Mouse (Mus musculus): ENCODE results near the gene Grb2. TPM values are rescaled to one million over a fixed set of nuclear protein-coding genes. Genes with fewer than 3 reads are reported as not detected.

The Grb2 gene
- polyA plus RNA-seq, 1 experiment from 2014 or later: 113 TPM

DNA sequence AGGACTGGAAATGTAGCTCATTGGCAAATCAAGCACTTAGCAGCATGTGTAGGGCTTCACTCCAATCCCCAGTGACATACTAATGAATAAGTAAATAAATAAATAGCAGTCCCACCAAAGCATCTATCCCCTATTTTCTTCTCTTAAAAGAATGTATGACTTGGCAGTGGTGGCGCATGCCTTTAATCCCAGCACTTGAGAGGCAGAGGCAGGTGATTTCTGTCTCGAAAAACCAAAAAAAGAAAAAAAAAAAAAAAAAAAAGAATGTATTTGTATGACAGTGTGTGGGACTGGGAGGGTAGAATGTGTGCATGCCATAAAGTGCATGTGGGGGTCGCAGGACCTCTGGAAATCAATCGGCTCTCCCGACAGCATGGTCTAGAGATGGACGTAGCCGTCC is 22.4 kb downstream of the Grb2 start:
- Histone ChIP-seq H3K4me1 (ENCODE audit: control insufficient read depth, insufficient read depth, low read length) (no peaks in the 10 kb centered on the region), H3K9me3 (replicated peaks; ENCODE audit: control insufficient read depth, low read length) (no peaks in the 10 kb centered on the region), H3K27me3 (replicated peaks; ENCODE audit: control insufficient read depth, insufficient read depth, low read length) (no peaks in the 10 kb centered on the region), H3K36me3 (ENCODE audit: control insufficient read depth, insufficient read depth, low read length) (peaks cover 5% of the 10 kb centered on the region; the same call in 1 of the 2 replicates), H3K4me2 (ENCODE audit: low read length) (no peak overlapping the region), H3K9ac (ENCODE audit: low read length) (no peak overlapping the region), H3K27ac (ENCODE audit: low read depth, low read length) (no peak overlapping the region), H3K4me3 (ENCODE audit: low read depth, low read length) (no peak overlapping the region)
- no peak for ATAC-seq
- DNase-seq (ENCODE audit: low spot score): no peak
- WGBS: 89% methylated on average over 7 of the region's 7 CpGs

DNA sequence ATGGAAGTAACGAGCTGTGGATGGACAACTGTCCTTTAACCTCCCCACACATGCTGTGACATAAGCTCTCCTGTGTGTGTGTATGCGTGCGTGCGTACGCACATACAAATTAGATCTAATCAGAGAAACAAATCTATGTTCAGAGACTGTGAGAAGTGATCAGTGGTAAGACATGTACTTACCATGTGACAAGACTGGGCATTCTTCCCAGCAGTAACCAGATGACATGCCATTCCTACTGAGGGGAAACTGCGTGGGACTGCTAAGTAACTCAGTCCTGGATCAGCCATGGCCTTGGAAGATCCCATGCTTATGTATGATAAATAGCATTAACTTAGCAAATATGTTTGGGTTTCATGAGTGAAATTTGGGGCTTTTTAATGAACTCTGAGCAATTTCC is 23.5 kb downstream of the Grb2 start:
- Histone ChIP-seq H3K9ac (ENCODE audit: low read length) (no peak overlapping the region), H3K9me3 (replicated peaks; ENCODE audit: control insufficient read depth, low read length) (no peaks in the 10 kb centered on the region), H3K4me3 (ENCODE audit: low read depth, low read length) (no peak overlapping the region), H3K27ac (ENCODE audit: low read depth, low read length) (peak overlapping the region; percentile 55; the same call in 1 of the 2 replicates), H3K4me2 (ENCODE audit: low read length) (no peak overlapping the region), H3K36me3 (ENCODE audit: control insufficient read depth, insufficient read depth, low read length) (peaks cover 5% of the 10 kb centered on the region; the same call in 1 of the 2 replicates), H3K27me3 (replicated peaks; ENCODE audit: control insufficient read depth, insufficient read depth, low read length) (no peaks in the 10 kb centered on the region), H3K4me1 (ENCODE audit: control insufficient read depth, insufficient read depth, low read length) (no peaks in the 10 kb centered on the region)
- peak; percentile 63; the same call in 1 of the 2 replicates for ATAC-seq
- peak; percentile 71 for DNase-seq (ENCODE audit: low spot score)
- WGBS: 75% methylated on average over 6 of the region's 6 CpGs

DNA sequence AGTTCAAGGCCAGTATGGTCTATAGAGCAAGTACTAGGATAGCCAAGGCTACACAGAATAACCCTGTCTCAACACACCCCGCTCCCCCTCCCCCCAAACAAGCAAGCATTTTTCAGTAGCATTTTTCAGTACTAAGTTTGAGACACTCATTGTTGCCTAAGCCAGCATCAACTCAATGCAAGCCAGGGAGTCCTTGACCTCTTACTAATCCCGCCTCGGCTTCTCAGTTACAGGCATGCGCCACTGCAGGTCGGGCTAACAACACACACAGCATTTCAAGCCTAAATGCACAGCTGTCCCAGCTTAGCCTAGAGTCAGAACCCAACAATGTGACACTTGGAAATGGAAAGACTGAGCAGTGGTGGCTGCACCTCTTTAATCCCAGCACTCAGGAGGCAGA is 25.1 kb downstream of the Grb2 start:
- no peak overlapping the region for H3K9ac ChIP-seq (ENCODE audit: low read length)
- H3K4me3 ChIP-seq (ENCODE audit: low read depth, low read length): no peak overlapping the region
- no peak for ATAC-seq
- H3K27me3 ChIP-seq (replicated peaks; ENCODE audit: control insufficient read depth, insufficient read depth, low read length): no peaks in the 10 kb centered on the region
- H3K4me1 ChIP-seq (ENCODE audit: control insufficient read depth, insufficient read depth, low read length): no peaks in the 10 kb centered on the region
- H3K36me3 ChIP-seq (ENCODE audit: control insufficient read depth, insufficient read depth, low read length): no peaks in the 10 kb centered on the region
- no peak overlapping the region for H3K27ac ChIP-seq (ENCODE audit: low read depth, low read length)
- WGBS: 96% methylated on average over 5 of the region's 5 CpGs
- no peak overlapping the region for H3K4me2 ChIP-seq (ENCODE audit: low read length)
- no peak for DNase-seq (ENCODE audit: low spot score)
- H3K9me3 ChIP-seq (replicated peaks; ENCODE audit: control insufficient read depth, low read length): no peaks in the 10 kb centered on the region

DNA sequence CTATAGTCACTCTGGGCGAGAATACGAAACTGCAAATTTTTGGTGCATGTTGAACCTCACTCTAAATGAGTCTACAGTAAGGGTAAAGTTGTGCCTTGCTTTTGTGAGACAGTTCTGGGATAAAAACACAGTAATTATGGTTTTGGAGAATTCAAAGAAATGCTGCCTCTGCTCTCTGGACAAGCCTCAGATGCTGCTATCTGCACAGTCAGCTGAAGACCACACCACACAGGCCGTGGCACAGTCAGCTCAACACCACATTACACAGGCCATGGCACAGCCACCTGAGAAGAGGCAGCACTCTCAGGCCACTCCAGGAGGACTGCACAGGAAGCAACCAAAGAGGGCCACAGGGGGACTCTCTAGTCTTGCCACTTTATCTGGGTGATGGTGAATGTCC is 26.0 kb downstream of the Grb2 start:
- DNase-seq (ENCODE audit: low spot score): no peak
- no peak overlapping the region for H3K27ac ChIP-seq (ENCODE audit: low read depth, low read length)
- no peaks in the 10 kb centered on the region for H3K27me3 ChIP-seq (replicated peaks; ENCODE audit: control insufficient read depth, insufficient read depth, low read length)
- ATAC-seq: no peak
- WGBS: 93% methylated on average over 3 of the region's 3 CpGs
- H3K4me2 ChIP-seq (ENCODE audit: low read length): no peak overlapping the region
- H3K4me3 ChIP-seq (ENCODE audit: low read depth, low read length): no peak overlapping the region
- H3K9ac ChIP-seq (ENCODE audit: low read length): no peak overlapping the region
- H3K9me3 ChIP-seq (replicated peaks; ENCODE audit: control insufficient read depth, low read length): no peaks in the 10 kb centered on the region
- H3K4me1 ChIP-seq (ENCODE audit: control insufficient read depth, insufficient read depth, low read length): no peaks in the 10 kb centered on the region
- H3K36me3 ChIP-seq (ENCODE audit: control insufficient read depth, insufficient read depth, low read length): no peaks in the 10 kb centered on the region

DNA sequence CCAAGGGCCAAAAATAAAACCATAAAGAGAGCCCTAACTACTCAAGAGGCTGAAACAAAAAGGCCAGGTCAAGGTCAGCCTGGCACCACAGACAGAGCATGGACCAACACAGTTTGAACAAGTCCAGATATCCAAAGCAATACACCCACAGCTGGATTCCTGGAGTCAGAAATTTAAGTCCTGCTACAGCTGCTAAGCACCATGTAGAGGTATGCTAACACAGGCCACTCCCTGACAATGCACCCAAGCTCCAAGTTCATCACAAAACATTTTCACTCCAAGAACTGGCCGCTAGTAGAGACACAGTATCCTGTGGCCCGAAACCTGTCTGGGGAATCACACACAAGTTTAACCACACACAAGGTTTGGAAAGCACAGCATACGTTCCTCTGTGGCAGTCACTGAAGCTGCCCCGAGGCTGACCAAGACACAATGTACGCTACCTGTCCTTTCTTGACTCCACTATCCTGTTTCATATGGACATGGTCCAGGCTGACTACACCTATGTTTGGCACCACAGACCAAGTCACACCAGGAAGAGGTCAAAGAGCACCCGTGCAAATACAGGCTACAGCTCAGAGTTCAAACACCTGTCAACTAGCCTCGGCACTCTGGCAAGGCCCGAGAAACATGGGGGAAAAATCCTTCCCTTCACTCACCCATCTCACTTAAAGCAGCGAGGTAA is 28.7 kb downstream of the Grb2 start:
- no peaks in the 10 kb centered on the region for H3K9me3 ChIP-seq (replicated peaks; ENCODE audit: control insufficient read depth, low read length)
- no peak for ATAC-seq
- H3K4me2 ChIP-seq (ENCODE audit: low read length): no peak overlapping the region
- no peak overlapping the region for H3K9ac ChIP-seq (ENCODE audit: low read length)
- no peaks in the 10 kb centered on the region for H3K36me3 ChIP-seq (ENCODE audit: control insufficient read depth, insufficient read depth, low read length)
- WGBS: 95% methylated on average over 9 of the region's 9 CpGs
- no peak overlapping the region for H3K4me3 ChIP-seq (ENCODE audit: low read depth, low read length)
- no peaks in the 10 kb centered on the region for H3K27me3 ChIP-seq (replicated peaks; ENCODE audit: control insufficient read depth, insufficient read depth, low read length)
- H3K4me1 ChIP-seq (ENCODE audit: control insufficient read depth, insufficient read depth, low read length): no peaks in the 10 kb centered on the region
- no peak for DNase-seq (ENCODE audit: low spot score)
- H3K27ac ChIP-seq (ENCODE audit: low read depth, low read length): no peak overlapping the region

DNA sequence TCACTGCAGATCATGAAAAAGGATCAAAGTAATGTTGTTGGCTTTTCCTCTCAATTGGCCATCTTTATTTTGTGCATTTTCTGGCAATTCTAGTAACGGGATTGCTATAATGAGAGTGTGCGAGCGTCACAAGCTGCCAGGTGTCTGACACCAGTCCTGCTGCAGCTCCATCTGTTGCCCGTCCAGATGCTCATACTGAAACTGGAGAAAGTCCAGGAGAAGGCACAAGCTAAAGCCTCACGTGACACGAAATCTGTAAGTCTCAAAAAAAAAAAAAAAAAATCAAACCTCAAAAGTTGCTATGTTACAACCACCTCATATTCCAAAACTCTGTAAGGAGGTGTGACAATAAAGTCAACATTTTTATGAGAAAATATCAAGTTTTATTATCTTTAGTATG is 29.5 kb downstream of the Grb2 start:
- ATAC-seq (peak; percentile 44; the same call in 1 of the 2 replicates), DNase-seq (ENCODE audit: low spot score) (peak; percentile 74)
- 76% methylated on average over 6 of the region's 6 CpGs for WGBS
- H3K4me1 ChIP-seq (ENCODE audit: control insufficient read depth, insufficient read depth, low read length): peaks cover 3% of the 10 kb centered on the region; the same call in 1 of the 2 replicates
- 0 out of 2 replicates have a peak overlapping the region, but pooled peaks have one; percentile 9 for H3K27ac ChIP-seq (ENCODE audit: low read depth, low read length)
- no peaks in the 10 kb centered on the region for H3K27me3 ChIP-seq (replicated peaks; ENCODE audit: control insufficient read depth, insufficient read depth, low read length)
- no peak overlapping the region for H3K4me3 ChIP-seq (ENCODE audit: low read depth, low read length)
- no peak overlapping the region for H3K4me2 ChIP-seq (ENCODE audit: low read length)
- no peaks in the 10 kb centered on the region for H3K36me3 ChIP-seq (ENCODE audit: control insufficient read depth, insufficient read depth, low read length)
- H3K9me3 ChIP-seq (replicated peaks; ENCODE audit: control insufficient read depth, low read length): no peaks in the 10 kb centered on the region
- no peak overlapping the region for H3K9ac ChIP-seq (ENCODE audit: low read length)

DNA sequence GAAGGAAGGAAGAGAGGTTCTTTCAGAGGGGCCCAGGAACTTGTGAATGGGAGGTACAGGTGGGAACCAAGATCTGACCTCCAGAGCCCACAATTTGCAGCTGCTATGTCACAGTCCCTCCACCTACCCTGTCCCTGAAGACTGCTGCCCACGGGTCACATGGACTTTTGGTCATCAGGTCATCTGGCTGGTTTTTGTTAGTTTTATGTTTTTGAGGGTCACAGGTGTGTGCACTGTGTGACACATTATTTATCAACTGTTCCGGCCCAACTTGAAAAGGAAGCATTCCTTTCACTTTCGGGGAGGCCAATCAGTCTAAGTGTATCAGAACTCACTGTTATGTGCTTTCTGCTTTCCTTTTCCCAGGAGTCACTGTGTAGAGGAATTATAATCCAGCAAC is 30.9 kb downstream of the Grb2 start:
- 93% methylated on average over 3 of the region's 3 CpGs for WGBS
- H3K27me3 ChIP-seq (replicated peaks; ENCODE audit: control insufficient read depth, insufficient read depth, low read length): no peaks in the 10 kb centered on the region
- no peak for ATAC-seq

DNA sequence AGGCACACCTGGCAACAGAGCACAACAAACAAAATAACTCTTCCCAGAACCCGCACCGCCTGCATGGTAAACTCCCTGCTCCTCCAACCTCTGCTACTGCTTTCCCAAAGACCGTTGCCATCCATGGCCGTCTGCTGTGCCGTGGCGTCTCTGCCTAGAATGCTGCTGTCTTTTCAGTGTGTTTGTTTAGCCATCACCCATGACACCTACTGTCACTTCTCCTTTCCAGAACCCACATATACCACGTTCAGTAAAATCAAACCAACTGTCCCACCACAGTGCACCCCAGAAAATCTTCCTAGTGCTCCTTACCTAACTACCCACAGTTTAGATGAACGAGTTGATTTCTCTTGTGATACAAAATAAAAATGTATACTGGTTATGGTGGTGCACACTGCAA is 31.7 kb downstream of the Grb2 start:
- whole genome bisulfite sequencing: 94% methylated on average over 8 of the region's 8 CpGs
- Histone ChIP-seq H3K4me1 (ENCODE audit: control insufficient read depth, insufficient read depth, low read length) (peaks cover 6% of the 10 kb centered on the region; the same call in 1 of the 2 replicates), H3K4me3 (ENCODE audit: low read depth, low read length) (no peak overlapping the region), H3K4me2 (ENCODE audit: low read length) (no peak overlapping the region), H3K9me3 (replicated peaks; ENCODE audit: control insufficient read depth, low read length) (no peaks in the 10 kb centered on the region), H3K27me3 (replicated peaks; ENCODE audit: control insufficient read depth, insufficient read depth, low read length) (no peaks in the 10 kb centered on the region), H3K36me3 (ENCODE audit: control insufficient read depth, insufficient read depth, low read length) (no peaks in the 10 kb centered on the region), H3K27ac (ENCODE audit: low read depth, low read length) (no peak overlapping the region), H3K9ac (ENCODE audit: low read length) (no peak overlapping the region)
- DNase-seq (ENCODE audit: low spot score): no peak
- ATAC-seq: no peak

More for the DNA sequence above, 30.9 kb downstream of the Grb2 start:
- peaks cover 6% of the 10 kb centered on the region; the same call in 1 of the 2 replicates for H3K4me1 ChIP-seq (ENCODE audit: control insufficient read depth, insufficient read depth, low read length)
- H3K9me3 ChIP-seq (replicated peaks; ENCODE audit: control insufficient read depth, low read length): no peaks in the 10 kb centered on the region
- H3K27ac ChIP-seq (ENCODE audit: low read depth, low read length): no peak overlapping the region
- DNase-seq (ENCODE audit: low spot score): no peak
- H3K4me2 ChIP-seq (ENCODE audit: low read length): no peak overlapping the region
- H3K4me3 ChIP-seq (ENCODE audit: low read depth, low read length): no peak overlapping the region
- no peaks in the 10 kb centered on the region for H3K36me3 ChIP-seq (ENCODE audit: control insufficient read depth, insufficient read depth, low read length)
- H3K9ac ChIP-seq (ENCODE audit: low read length): no peak overlapping the region

DNA sequence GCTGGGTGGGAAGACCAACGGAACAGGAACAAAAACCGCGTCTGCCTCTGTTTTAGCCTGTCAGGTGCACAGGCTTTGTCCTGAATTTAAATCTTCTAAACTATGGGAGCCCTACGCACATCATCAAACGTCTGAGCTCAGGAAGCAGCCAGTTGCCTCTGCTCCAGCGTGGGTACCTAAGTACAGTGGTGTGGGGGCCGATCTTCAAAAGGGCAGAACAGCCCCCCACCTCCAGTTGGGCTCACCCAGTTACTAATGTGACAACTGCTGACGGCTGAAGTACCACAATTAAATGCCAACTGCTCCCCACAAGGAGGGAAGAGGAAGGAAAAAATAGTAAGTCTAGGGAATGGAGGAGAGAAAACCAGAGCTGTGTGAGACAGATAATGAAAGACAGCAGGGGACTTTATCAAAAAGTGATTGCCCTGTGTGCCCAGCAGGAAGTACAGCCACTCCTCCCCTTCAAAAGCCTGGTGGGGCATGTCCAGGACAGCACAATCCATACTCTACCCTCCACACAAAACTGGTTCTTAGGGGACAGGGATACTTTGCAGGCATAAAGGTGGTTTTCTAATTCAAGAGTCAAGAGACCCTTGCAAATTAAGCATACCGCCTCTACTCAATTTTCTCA is 34.0 kb downstream of the Grb2 start:
- Histone ChIP-seq H3K4me3 (ENCODE audit: low read depth, low read length) (no peak overlapping the region), H3K9ac (ENCODE audit: low read length) (no peak overlapping the region), H3K27ac (ENCODE audit: low read depth, low read length) (peak overlapping the region; percentile 22; the same call in 1 of the 2 replicates), H3K9me3 (replicated peaks; ENCODE audit: control insufficient read depth, low read length) (no peaks in the 10 kb centered on the region), H3K27me3 (replicated peaks; ENCODE audit: control insufficient read depth, insufficient read depth, low read length) (no peaks in the 10 kb centered on the region), H3K36me3 (ENCODE audit: control insufficient read depth, insufficient read depth, low read length) (no peaks in the 10 kb centered on the region), H3K4me2 (ENCODE audit: low read length) (no peak overlapping the region), H3K4me1 (ENCODE audit: control insufficient read depth, insufficient read depth, low read length) (peaks cover 14% of the 10 kb centered on the region; the same call in 1 of the 2 replicates)
- DNase-seq (ENCODE audit: low spot score) (peak; percentile 23), ATAC-seq (no peak)
- WGBS: 58% methylated on average over 9 of the region's 9 CpGs

Data from forebrain, embryonic 14.5 days (tissue).